Mouse (Mus musculus): ENCODE measurements around the gene Timm8a1. TPM values are rescaled to one million over a fixed set of nuclear protein-coding genes. Genes with fewer than 3 reads are reported as not detected.

Timm8a1 gene
- 114 and 116 TPM in 2 replicates for polyA plus RNA-seq (2016; fragmentation: Nextera tagmentation; extraction: Ambion mirVana)

- Histone ChIP-seq H3K27me3 (ENCODE audit: poor library complexity, severe bottlenecking) (no peaks in the 10 kb centered on the region), H3K9me3 (no peaks in the 10 kb centered on the region), H3K36me3 (replicated peaks) (peaks cover 21% of the 10 kb centered on the region), H3K4me3 (peak within 1 kb of the TSS; percentile 65), H3K4me1 (0 out of 2 replicates have a peak, but pooled peaks cover 3% of the 10 kb centered on the region), H3K27ac (peak within 1 kb of the TSS; percentile 93)
- 16% methylated on average over 43 of the region's 61 CpGs for WGBS
- DNase-seq (ENCODE audit: extremely low spot score, low spot score), result peak; percentile 73
Measured at GRCm38 (mm10) chrX:134541145-134541954, at the start of gene Timm8a1. Timm8a1 (minus strand) TSS chrX:134541865.

- Histone ChIP-seq H3K9me3 (no peaks in the 10 kb centered on the region), H3K27me3 (ENCODE audit: poor library complexity, severe bottlenecking) (peaks cover 15% of the 10 kb centered on the region; the same call in 1 of the 2 replicates), H3K4me3 (no peak overlapping the region), H3K4me1 (peaks cover 8% of the 10 kb centered on the region), H3K27ac (no peak overlapping the region), H3K36me3 (replicated peaks) (peaks cover 50% of the 10 kb centered on the region)
- 70% methylated on average over 5 of the region's 5 CpGs for WGBS
- no peak for DNase-seq (ENCODE audit: extremely low spot score, low spot score)
Measured at GRCm38 (mm10) chrX:134589836-134590235, 48.2 kb upstream of the Timm8a1 start.

GRCm38 (mm10) chrX:134588997-134589396 is 47.3 kb upstream of the Timm8a1 start:
- Histone ChIP-seq H3K4me1 (peaks cover 11% of the 10 kb centered on the region), H3K27ac (no peak overlapping the region), H3K36me3 (replicated peaks) (peaks cover 50% of the 10 kb centered on the region), H3K9me3 (no peaks in the 10 kb centered on the region), H3K27me3 (ENCODE audit: poor library complexity, severe bottlenecking) (peaks cover 15% of the 10 kb centered on the region; the same call in 1 of the 2 replicates), H3K4me3 (no peak overlapping the region)
- DNase-seq (ENCODE audit: extremely low spot score, low spot score), result no peak
- 90% methylated on average over 3 of the region's 3 CpGs for WGBS

GRCm38 (mm10) chrX:134588261-134588660 is 46.6 kb upstream of the Timm8a1 start:
- DNase-seq (ENCODE audit: extremely low spot score, low spot score), result no peak
- Histone ChIP-seq H3K4me1 (peaks cover 11% of the 10 kb centered on the region), H3K4me3 (no peak overlapping the region), H3K27ac (no peak overlapping the region), H3K9me3 (no peaks in the 10 kb centered on the region), H3K27me3 (ENCODE audit: poor library complexity, severe bottlenecking) (peaks cover 15% of the 10 kb centered on the region; the same call in 1 of the 2 replicates), H3K36me3 (replicated peaks) (peaks cover 50% of the 10 kb centered on the region)
- WGBS, result 92% methylated on average over 4 of the region's 4 CpGs

- DNase-seq (ENCODE audit: extremely low spot score, low spot score), result no peak
- H3K27me3 ChIP-seq (ENCODE audit: poor library complexity, severe bottlenecking), result peaks cover 23% of the 10 kb centered on the region
- H3K4me1 ChIP-seq, result peaks cover 11% of the 10 kb centered on the region
- peaks cover 41% of the 10 kb centered on the region for H3K36me3 ChIP-seq (replicated peaks)
- H3K27ac ChIP-seq, result peak overlapping the region; percentile 90
- H3K4me3 ChIP-seq, result peak overlapping the region; percentile 64
- WGBS, result 34% methylated on average over 8 of the region's 8 CpGs
- no peaks in the 10 kb centered on the region for H3K9me3 ChIP-seq
Measured at GRCm38 (mm10) chrX:134586447-134586846, 44.8 kb upstream of the Timm8a1 start.

- Histone ChIP-seq H3K4me1 (peaks cover 11% of the 10 kb centered on the region), H3K9me3 (no peaks in the 10 kb centered on the region), H3K27ac (peak within 1 kb of the TSS; percentile 90), H3K36me3 (replicated peaks) (peaks cover 33% of the 10 kb centered on the region), H3K4me3 (peak within 1 kb of the TSS; percentile 64), H3K27me3 (ENCODE audit: poor library complexity, severe bottlenecking) (peaks cover 25% of the 10 kb centered on the region)
- WGBS, result 17% methylated on average over 45 of the region's 45 CpGs
- peak; percentile 85 for DNase-seq (ENCODE audit: extremely low spot score, low spot score)
Measured at GRCm38 (mm10) chrX:134585103-134586002, 43.7 kb upstream of the Timm8a1 start, which contains the start of gene Rpl36a. Rpl36a (plus strand) TSS chrX:134585654.

GRCm38 (mm10) chrX:134582888-134583669 is 41.4 kb upstream of the Timm8a1 start, which contains the start of gene Btk:
Btk (minus strand) TSS chrX:134583570.
- Histone ChIP-seq H3K27me3 (ENCODE audit: poor library complexity, severe bottlenecking) (peaks cover 21% of the 10 kb centered on the region), H3K9me3 (no peaks in the 10 kb centered on the region), H3K36me3 (replicated peaks) (peaks cover 10% of the 10 kb centered on the region), H3K27ac (no peak within 1 kb of the TSS), H3K4me3 (no peak within 1 kb of the TSS), H3K4me1 (peaks cover 11% of the 10 kb centered on the region)
- no peak for DNase-seq (ENCODE audit: extremely low spot score, low spot score)
- WGBS, result 82% methylated on average over 11 of the region's 11 CpGs

- WGBS, result 86% methylated on average over 11 of the region's 11 CpGs
- no peak overlapping the region for H3K27ac ChIP-seq
- no peaks in the 10 kb centered on the region for H3K9me3 ChIP-seq
- H3K4me1 ChIP-seq, result peaks cover 11% of the 10 kb centered on the region
- peaks cover 3% of the 10 kb centered on the region; the same call in 1 of the 2 replicates for H3K36me3 ChIP-seq (replicated peaks)
- H3K27me3 ChIP-seq (ENCODE audit: poor library complexity, severe bottlenecking), result peaks cover 21% of the 10 kb centered on the region
- no peak overlapping the region for H3K4me3 ChIP-seq
- DNase-seq (ENCODE audit: extremely low spot score, low spot score), result no peak
Measured at GRCm38 (mm10) chrX:134582270-134582669, 40.6 kb upstream of the Timm8a1 start.

- Histone ChIP-seq H3K4me1 (peaks cover 4% of the 10 kb centered on the region; the same call in 1 of the 2 replicates), H3K27me3 (ENCODE audit: poor library complexity, severe bottlenecking) (peaks cover 21% of the 10 kb centered on the region), H3K36me3 (replicated peaks) (no peaks in the 10 kb centered on the region), H3K4me3 (no peak overlapping the region), H3K9me3 (no peaks in the 10 kb centered on the region), H3K27ac (no peak overlapping the region)
- DNase-seq (ENCODE audit: extremely low spot score, low spot score), result no peak
- WGBS, result 85% methylated on average over 14 of the region's 14 CpGs
Measured at GRCm38 (mm10) chrX:134580528-134581305, 39.1 kb upstream of the Timm8a1 start.

GRCm38 (mm10) chrX:134577896-134578295 is 36.2 kb upstream of the Timm8a1 start:
- H3K9me3 ChIP-seq, result no peaks in the 10 kb centered on the region
- H3K36me3 ChIP-seq (replicated peaks), result no peaks in the 10 kb centered on the region
- H3K4me1 ChIP-seq, result no peaks in the 10 kb centered on the region
- no peak overlapping the region for H3K27ac ChIP-seq
- peaks cover 12% of the 10 kb centered on the region for H3K27me3 ChIP-seq (ENCODE audit: poor library complexity, severe bottlenecking)
- no peak for DNase-seq (ENCODE audit: extremely low spot score, low spot score)
- H3K4me3 ChIP-seq, result no peak overlapping the region
- WGBS, result 89% methylated on average over 4 of the region's 4 CpGs

GRCm38 (mm10) chrX:134566536-134567222 is 25.0 kb upstream of the Timm8a1 start:
- no peaks in the 10 kb centered on the region for H3K9me3 ChIP-seq
- WGBS, result 93% methylated on average over 8 of the region's 8 CpGs
- no peak for DNase-seq (ENCODE audit: extremely low spot score, low spot score)
- no peaks in the 10 kb centered on the region for H3K36me3 ChIP-seq (replicated peaks)
- H3K4me1 ChIP-seq, result no peaks in the 10 kb centered on the region
- peaks cover 20% of the 10 kb centered on the region; the same call in 1 of the 2 replicates for H3K27me3 ChIP-seq (ENCODE audit: poor library complexity, severe bottlenecking)
- H3K27ac ChIP-seq, result no peak overlapping the region
- H3K4me3 ChIP-seq, result no peak overlapping the region

Measured in forebrain, embryonic 10.5 days (tissue).